Comparison of ENCODE assay signal across 20 mouse cellular contexts in the genomic region with DNA sequence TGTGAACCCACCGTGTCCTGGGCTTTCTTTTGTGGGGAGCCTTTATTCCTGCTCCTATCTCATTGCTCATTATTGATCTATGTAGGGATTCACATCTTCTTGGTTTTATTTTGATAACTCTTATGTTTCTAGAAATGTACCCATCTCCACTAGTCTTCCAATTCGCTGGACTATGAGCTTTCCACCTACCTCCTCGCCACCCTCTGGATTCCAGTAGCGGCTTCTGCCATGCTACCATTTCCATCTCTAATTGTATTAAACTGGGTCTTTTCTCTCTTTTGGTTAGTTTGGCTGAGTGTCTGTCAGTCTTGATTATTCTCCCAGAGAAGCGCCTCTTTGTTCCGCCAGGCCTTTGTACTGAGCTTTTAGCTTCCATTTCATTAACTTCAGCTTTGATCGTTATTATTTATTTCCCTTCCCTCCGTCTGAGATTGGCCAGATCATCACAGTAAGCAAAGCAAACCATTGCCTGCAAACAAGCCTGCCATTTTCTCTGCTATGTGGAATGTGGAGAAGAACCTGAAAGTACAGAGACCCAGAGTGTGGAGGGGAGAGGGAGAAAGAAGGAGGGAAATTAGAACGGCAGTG.
DNase-seq lines count a peak whose midpoint lies in the region; ATAC-seq and TF ChIP-seq lines count a peak whose summit lies in the region.
"Had no signal": no experiment of that assay in that cellular context is flagged by ENCODE, and none has a peak within 500 bp of the region (broad histone marks: within the 10 kb centered on the region; RNA-seq: fewer than 3 reads in every experiment).

No protein-coding gene starts in this region.

- H3K9ac ChIP-seq in forebrain, embryonic 13.5 days: no peak overlapping the region
- H3K9ac ChIP-seq in hindbrain, embryonic 15.5 days: no peak overlapping the region
- H3K9ac ChIP-seq in neural tube, embryonic 15.5 days (replicated peaks): no peak overlapping the region
- H3K9ac ChIP-seq: heart, embryonic 13.5 days; limb, embryonic 13.5 days; liver, embryonic 15.5 days; neural tube, embryonic 12.5 days; stomach, embryonic 15.5 days had no signal

- peak overlapping the region; percentile 36; the same call in 1 of the 2 replicates for H3K27ac ChIP-seq in left cerebral cortex, adult 2 months
- no peak overlapping the region for H3K27ac ChIP-seq in forebrain, embryonic 13.5 days
- H3K27ac ChIP-seq in hindbrain, embryonic 15.5 days (replicated peaks): peak overlapping the region; percentile 57
- H3K27ac ChIP-seq in neural tube, embryonic 15.5 days (replicated peaks): peak overlapping the region; percentile 41; the same call in 1 of the 2 replicates
- H3K27ac ChIP-seq: heart, embryonic 13.5 days; limb, embryonic 13.5 days; liver, embryonic 15.5 days; neural tube, embryonic 12.5 days; stomach, embryonic 15.5 days had no signal

- no peaks in the 10 kb centered on the region for H3K27me3 ChIP-seq in forebrain, embryonic 13.5 days
- H3K27me3 ChIP-seq in hindbrain, embryonic 15.5 days: no peaks in the 10 kb centered on the region
- no peaks in the 10 kb centered on the region for H3K27me3 ChIP-seq in neural tube, embryonic 15.5 days (replicated peaks)
- H3K27me3 ChIP-seq: heart, embryonic 13.5 days; limb, embryonic 13.5 days; liver, embryonic 15.5 days; neural tube, embryonic 12.5 days; stomach, embryonic 15.5 days had no signal

- H3K4me1 ChIP-seq in forebrain, embryonic 13.5 days: peaks cover 36% of the 10 kb centered on the region
- H3K4me1 ChIP-seq in hindbrain, embryonic 15.5 days (replicated peaks): peaks cover 24% of the 10 kb centered on the region
- H3K4me1 ChIP-seq in neural tube, embryonic 15.5 days: peaks cover 12% of the 10 kb centered on the region
- H3K4me1 ChIP-seq: liver, embryonic 15.5 days; stomach, embryonic 15.5 days had no signal

- no peak for TF ChIP-seq CTCF in left cerebral cortex, adult 2 months (IDR thresholded peaks at IDR 0.05)

- H3K4me3 ChIP-seq in left cerebral cortex, adult 2 months: no peak overlapping the region
- no peak overlapping the region for H3K4me3 ChIP-seq in forebrain, embryonic 13.5 days
- no peak overlapping the region for H3K4me3 ChIP-seq in hindbrain, embryonic 15.5 days
- no peak overlapping the region for H3K4me3 ChIP-seq in neural tube, embryonic 15.5 days (replicated peaks)
- H3K4me3 ChIP-seq: heart, embryonic 13.5 days; limb, embryonic 13.5 days; liver, embryonic 15.5 days; neural tube, embryonic 12.5 days; stomach, embryonic 15.5 days had no signal

- ATAC-seq in forebrain, embryonic 13.5 days: peak; percentile 32; the same call in 1 of the 2 replicates
- no peak for ATAC-seq in hindbrain, embryonic 15.5 days (ENCODE audit: low FRiP score, low read depth)
- no peak for ATAC-seq in neural tube, embryonic 15.5 days (ENCODE audit: low FRiP score)

- intact Hi-C loops in left cerebral cortex, adult 2 months (cut with DNase I): no loop called here
- intact Hi-C loops in left cerebral cortex, postnatal 10 days (cut with DNase I): no loop called here

- WGBS in forebrain, embryonic 13.5 days: 15% methylated on average over 9 of the region's 9 CpGs
- 28% methylated on average over 9 of the region's 9 CpGs for WGBS in hindbrain, embryonic 15.5 days
- 29% methylated on average over 9 of the region's 9 CpGs for WGBS in neural tube, embryonic 15.5 days

- H3K36me3 ChIP-seq in forebrain, embryonic 13.5 days (ENCODE audit: poor library complexity, severe bottlenecking): no peaks in the 10 kb centered on the region
- no peaks in the 10 kb centered on the region for H3K36me3 ChIP-seq in hindbrain, embryonic 15.5 days
- no peaks in the 10 kb centered on the region for H3K36me3 ChIP-seq in neural tube, embryonic 15.5 days
- H3K36me3 ChIP-seq: heart, embryonic 13.5 days; limb, embryonic 13.5 days; liver, embryonic 15.5 days; neural tube, embryonic 12.5 days; stomach, embryonic 15.5 days had no signal

- DNase-seq in left cerebral cortex, adult 2 months (ENCODE audit: extremely low spot score in 1 of 2, low spot score in 2 of 2): no peak
- no peak for DNase-seq in left cerebral cortex, postnatal 10 days (ENCODE audit: extremely low spot score in 1 of 2, low spot score in 2 of 2)
- DNase-seq in urinary bladder, postnatal 10 days (ENCODE audit: low spot score): no peak
- DNase-seq in heart, adult 9 months (ENCODE audit: low spot score in 2 of 2): no peak
- no peak for DNase-seq in adrenal gland, postnatal 25 days
- DNase-seq: adrenal gland, postnatal 36 days; cerebellum, postnatal 14 days; gastrocnemius, postnatal 36 days; kidney, adult 2 months; lung, postnatal 10 days; spleen, adult 18-20 months; thymus, postnatal 25 days had no signal

- H3K4me2 ChIP-seq in forebrain, embryonic 13.5 days: no peak overlapping the region
- H3K4me2 ChIP-seq in hindbrain, embryonic 15.5 days: no peak overlapping the region
- H3K4me2 ChIP-seq in neural tube, embryonic 15.5 days: no peak overlapping the region
- H3K4me2 ChIP-seq: heart, embryonic 13.5 days; limb, embryonic 13.5 days; liver, embryonic 15.5 days; neural tube, embryonic 12.5 days; stomach, embryonic 15.5 days had no signal

- H3K9me3 ChIP-seq in forebrain, embryonic 13.5 days (replicated peaks): no peaks in the 10 kb centered on the region
- no peaks in the 10 kb centered on the region for H3K9me3 ChIP-seq in hindbrain, embryonic 15.5 days
- H3K9me3 ChIP-seq in neural tube, embryonic 15.5 days (replicated peaks): no peaks in the 10 kb centered on the region
- H3K9me3 ChIP-seq: heart, embryonic 13.5 days; limb, embryonic 13.5 days; liver, embryonic 15.5 days; neural tube, embryonic 12.5 days; stomach, embryonic 15.5 days had no signal
